Mouse (Mus musculus) stomach, postnatal 0 days (tissue): ENCODE data around the gene Cops7b. TPM values are rescaled to one million over a fixed set of nuclear protein-coding genes. Genes with fewer than 3 reads are reported as not detected.

ENCODE experiments used
- ATAC-seq: fragments of 200-750 bp; cut with Nextera tagmentation; 2 replicates; pipeline ENCODE4 v1.8.0; 2017; ENCODE audit not compliant: low FRiP score, low TSS enrichment
- DNase-seq: peaks from one replicate; pipeline ENCODE4 v3.0.0-alpha.2; 2016; ENCODE audit warnings: low spot score
- H3K27ac ChIP-seq: fragments of 300-500 bp; sonication (generic); replicated peaks from 2 replicates; pipeline ENCODE4 v1.5.1; 2014; ENCODE audit warnings: mild to moderate bottlenecking, control low read depth
- H3K27me3 ChIP-seq: fragments of 300-500 bp; sonication (generic); 2 replicates; pipeline ENCODE4 v1.6.1; 2014; ENCODE audit warnings: low read length; ENCODE audit not compliant: control insufficient read depth, insufficient read depth
- H3K36me3 ChIP-seq: fragments of 300-500 bp; sonication (generic); 2 replicates; pipeline ENCODE4 v1.6.1; 2014; ENCODE audit warnings: low read length, mixed read lengths; ENCODE audit not compliant: control insufficient read depth, insufficient read depth
- H3K4me1 ChIP-seq: fragments of 300-500 bp; sonication (generic); replicated peaks from 2 replicates; pipeline ENCODE4 v1.6.1; 2014; ENCODE audit warnings: antibody characterized with exemption; ENCODE audit not compliant: control insufficient read depth, insufficient read depth
- H3K4me2 ChIP-seq: fragments of 300-500 bp; sonication (generic); replicated peaks from 2 replicates; pipeline ENCODE4 v1.6.1; 2014; ENCODE audit warnings: low read depth, mild to moderate bottlenecking, control low read depth, moderate library complexity
- H3K4me3 ChIP-seq: fragments of 300-500 bp; sonication (generic); 2 replicates; pipeline ENCODE4 v1.5.1; 2014; ENCODE audit warnings: low read depth, low read length, control low read depth
- H3K9ac ChIP-seq: fragments of 300-500 bp; sonication (generic); 2 replicates; pipeline ENCODE4 v1.6.1; 2014; ENCODE audit warnings: mild to moderate bottlenecking, low read length, control low read depth, mixed read lengths
- H3K9me3 ChIP-seq: fragments of 300-500 bp; sonication (generic); 2 replicates; pipeline ENCODE4 v1.6.1; 2016; ENCODE audit warnings: low read length; ENCODE audit not compliant: control insufficient read depth
- CTCF ChIP-seq: IDR thresholded peaks from 2 replicates; pipeline ENCODE4 v1.5.1; 2016; ENCODE audit warnings: antibody characterized with exemption, low read depth, mild to moderate bottlenecking, moderate library complexity
- EP300 ChIP-seq: optimal IDR thresholded peaks from 2 replicates; pipeline ENCODE3; 2016; ENCODE audit warnings: antibody characterized with exemption
- WGBS: fragments of 180-500 bp; shearing (Covaris S2); extraction: QIAGEN DNeasy Blood & Tissue Kit; methylation state at CpG from one replicate; pipeline ENCODE4 v1.1.7; 2014; 5-methylcytosine and 5-hydroxymethylcytosine counted together
- microRNA-seq: library from miRNA; unstranded; fragments of <30 nt; microRNA quantifications from one replicate; pipeline ENCODE4, GENCODE M21; 2016
- polyA plus RNA-seq: library from polyadenylated mRNA; unstranded; fragments of >200 nt; fragmentation: Nextera tagmentation; extraction: Ambion mirVana; gene quantifications from 2 replicates; pipeline ENCODE4 v1.2.1, GENCODE M21; 2015

The Cops7b gene
- polyA plus RNA-seq, 1 experiment from 2014 or later = 14.9 TPM

GRCm38 (mm10) chr1:86650272-86650671, 67.6 kb downstream of the Cops7b start:
- WGBS = 21% methylated on average over 6 of the region's 6 CpGs
- no peaks in the 10 kb centered on the region for H3K36me3 ChIP-seq
- TF ChIP-seq CTCF (peak; percentile 94), EP300 (no peak)

GRCm38 (mm10) chr1:86652675-86653074, 70.0 kb downstream of the Cops7b start:
- DNase-seq (no peak), ATAC-seq (no peak)
- no peak overlapping the region for H3K27ac ChIP-seq
- no peaks in the 10 kb centered on the region for H3K4me1 ChIP-seq
- H3K36me3 ChIP-seq = no peaks in the 10 kb centered on the region
- H3K4me2 ChIP-seq = no peak overlapping the region
- WGBS = 44% methylated on average over 4 of the region's 4 CpGs
- H3K27me3 ChIP-seq = no peaks in the 10 kb centered on the region
- H3K9me3 ChIP-seq = no peaks in the 10 kb centered on the region
- H3K4me3 ChIP-seq = no peak overlapping the region
- TF ChIP-seq CTCF = peak; percentile 55
- no peak for TF ChIP-seq EP300
- no peak overlapping the region for H3K9ac ChIP-seq

More at GRCm38 (mm10) chr1:86650272-86650671, 67.6 kb downstream of the Cops7b start:
- DNase-seq (peak; percentile 81), ATAC-seq (no peak)
- Histone ChIP-seq H3K9ac (no peak overlapping the region), H3K27me3 (no peaks in the 10 kb centered on the region), H3K27ac (no peak overlapping the region), H3K4me3 (no peak overlapping the region), H3K9me3 (no peaks in the 10 kb centered on the region), H3K4me1 (no peaks in the 10 kb centered on the region), H3K4me2 (no peak overlapping the region)

GRCm38 (mm10) chr1:86657071-86657470, 74.4 kb downstream of the Cops7b start:
- Histone ChIP-seq H3K36me3 (no peaks in the 10 kb centered on the region), H3K27ac (no peak overlapping the region), H3K4me3 (no peak overlapping the region), H3K9ac (no peak overlapping the region), H3K4me1 (no peaks in the 10 kb centered on the region), H3K27me3 (no peaks in the 10 kb centered on the region), H3K4me2 (no peak overlapping the region), H3K9me3 (no peaks in the 10 kb centered on the region)
- TF ChIP-seq CTCF = no peak
- TF ChIP-seq EP300 = no peak
- DNase-seq (no peak), ATAC-seq (no peak)
- WGBS = 74% methylated on average over 5 of the region's 5 CpGs

Small RNA genes within 50 kb of the gene (microRNA-seq; reads per million reads assigned to microRNA genes)
- gene Gm22955 = not detected

Other genes starting within 250 kb of the Cops7b start
- 198 and 202 TPM in 2 replicates for gene Ncl, start 223.5 kb upstream of the Cops7b start, polyA plus RNA-seq
- gene Nmur1, start 156.7 kb upstream of the Cops7b start, polyA plus RNA-seq = 0.52 and 0.56 TPM in 2 replicates
- not detected in 2 replicates for gene Tex44, start 156.6 kb upstream of the Cops7b start, polyA plus RNA-seq
- 1,436 and 1,585 TPM in 2 replicates for gene Ptma, start 56.2 kb upstream of the Cops7b start, polyA plus RNA-seq
- gene Pde6d, start 275 bp upstream of the Cops7b start, polyA plus RNA-seq = 33.6 and 38.2 TPM in 2 replicates
- 3.5 and 4.1 TPM in 2 replicates for gene Nppc, start 87.7 kb downstream of the Cops7b start, polyA plus RNA-seq
- gene Dis3l2, start 120.9 kb downstream of the Cops7b start, polyA plus RNA-seq = 12.3 and 13.4 TPM in 2 replicates